Mouse (Mus musculus) retina, embryonic 14.5 days (tissue): ENCODE measurements at regions not wholly inside any gene's neighbourhood (a gene's known extent, or its start where the extent isn't known, plus 50 kb on each side); places are given as distances from the start of the nearest gene placed in this dataset.

Source experiments
- DNase-seq: peaks from one replicate; pipeline ENCODE4 v3.0.0-alpha.2; 2015; ENCODE audit warnings: low spot score

- peak; percentile 30 for DNase-seq
Observed at GRCm38 (mm10) chr4:127413997-127414964, 56.3 kb upstream of the Gjb5 start.
